Mouse (Mus musculus): ENCODE results near the gene Lrrc36.

The Lrrc36 gene

GRCm38 (mm10) chr8:105413391-105413790, at the start of gene Lrrc36, which contains the start of gene Kctd19:
TSS of gene Lrrc36 (plus strand) at chr8:105413571.
TSS of gene Kctd19 (minus strand) at chr8:105413502.
- peak; percentile 90 for DNase-seq (ENCODE audit: low read depth, low spot score)

- peak; percentile 71 for DNase-seq (ENCODE audit: low read depth, low spot score)
Measured at GRCm38 (mm10) chr8:105367107-105367506, 46.3 kb upstream of the Lrrc36 start.

- no peak for DNase-seq (ENCODE audit: low read depth, low spot score)
Measured at GRCm38 (mm10) chr8:105372473-105372872, 40.9 kb upstream of the Lrrc36 start.

GRCm38 (mm10) chr8:105373032-105373431, 40.3 kb upstream of the Lrrc36 start, which contains the start of gene Plekhg4:
TSS of gene Plekhg4 (plus strand) at chr8:105373274.
- no peak for DNase-seq (ENCODE audit: low read depth, low spot score)

- DNase-seq (ENCODE audit: low read depth, low spot score) = peak; percentile 92
Measured at GRCm38 (mm10) chr8:105374513-105374966, 38.8 kb upstream of the Lrrc36 start.

GRCm38 (mm10) chr8:105378673-105379072, 34.7 kb upstream of the Lrrc36 start:
- DNase-seq (ENCODE audit: low read depth, low spot score) = no peak

- no peak for DNase-seq (ENCODE audit: low read depth, low spot score)
Measured at GRCm38 (mm10) chr8:105380308-105380707, 33.1 kb upstream of the Lrrc36 start.

- no peak for DNase-seq (ENCODE audit: low read depth, low spot score)
Measured at GRCm38 (mm10) chr8:105384070-105384469, 29.3 kb upstream of the Lrrc36 start.

- no peak for DNase-seq (ENCODE audit: low read depth, low spot score)
Measured at GRCm38 (mm10) chr8:105387151-105387550, 26.2 kb upstream of the Lrrc36 start.

GRCm38 (mm10) chr8:105389096-105389495, 24.3 kb upstream of the Lrrc36 start:
- DNase-seq (ENCODE audit: low read depth, low spot score) = no peak

GRCm38 (mm10) chr8:105393089-105393787, 20.1 kb upstream of the Lrrc36 start:
- no peak for DNase-seq (ENCODE audit: low read depth, low spot score)

- DNase-seq (ENCODE audit: low read depth, low spot score) = peak; percentile 61
Measured at GRCm38 (mm10) chr8:105393915-105394314, 19.5 kb upstream of the Lrrc36 start.

- peak; percentile 85 for DNase-seq (ENCODE audit: low read depth, low spot score)
Measured at GRCm38 (mm10) chr8:105397747-105398146, 15.6 kb upstream of the Lrrc36 start.

GRCm38 (mm10) chr8:105400016-105400415, 13.4 kb upstream of the Lrrc36 start:
- no peak for DNase-seq (ENCODE audit: low read depth, low spot score)

GRCm38 (mm10) chr8:105403467-105403866, 9.9 kb upstream of the Lrrc36 start:
- no peak for DNase-seq (ENCODE audit: low read depth, low spot score)

- no peak for DNase-seq (ENCODE audit: low read depth, low spot score)
Measured at GRCm38 (mm10) chr8:105404496-105404895, 8.9 kb upstream of the Lrrc36 start.

GRCm38 (mm10) chr8:105406416-105406815, 7.0 kb upstream of the Lrrc36 start:
- no peak for DNase-seq (ENCODE audit: low read depth, low spot score)

- DNase-seq (ENCODE audit: low read depth, low spot score) = no peak
Measured at GRCm38 (mm10) chr8:105408331-105408730, 5.0 kb upstream of the Lrrc36 start.

- DNase-seq (ENCODE audit: low read depth, low spot score) = no peak
Measured at GRCm38 (mm10) chr8:105409947-105410346, 3.4 kb upstream of the Lrrc36 start.

- DNase-seq (ENCODE audit: low read depth, low spot score) = peak; percentile 50
Measured at GRCm38 (mm10) chr8:105418992-105419391, 5.6 kb downstream of the Lrrc36 start.

- DNase-seq (ENCODE audit: low read depth, low spot score) = no peak
Measured at GRCm38 (mm10) chr8:105419800-105420199, 6.4 kb downstream of the Lrrc36 start.

GRCm38 (mm10) chr8:105422006-105422405, 8.6 kb downstream of the Lrrc36 start:
- DNase-seq (ENCODE audit: low read depth, low spot score) = no peak

GRCm38 (mm10) chr8:105426878-105427277, 13.5 kb downstream of the Lrrc36 start:
- DNase-seq (ENCODE audit: low read depth, low spot score) = no peak
